Mouse (Mus musculus): Measurements from ENCODE around the gene Xxylt1.

- TF ChIP-seq CTCF (IDR thresholded peaks at IDR 0.05) (peak; percentile 18; the same call in 1 of the 2 replicates), EP300 (IDR thresholded peaks at IDR 0.05) (no peak)
Measured at GRCm38 (mm10) chr16:31052177-31052726, 29.0 kb downstream of the Xxylt1 start.

All from lung, postnatal 0 days (tissue).